Mouse (Mus musculus) liver, embryonic 14.5 days (tissue): Measurements from ENCODE around the gene Eefsec. TPM values are rescaled to one million over a fixed set of nuclear protein-coding genes. Genes with fewer than 3 reads are reported as not detected.

Experiments used
- ATAC-seq: fragments of 200-750 bp; cut with Nextera tagmentation; 2 replicates; pipeline ENCODE4 v1.8.0; 2017; ENCODE audit warnings: moderate number of reproducible peaks, mild to moderate bottlenecking, moderate library complexity; ENCODE audit not compliant: insufficient read depth
- DNase-seq, 3 experiments: peaks; one replicate each; pipeline ENCODE4 v3.0.0-alpha.2; 2012 to 2013; ENCODE audit warnings: low read depth in 3 of 3, low spot score in 3 of 3
- H3K27ac ChIP-seq: fragments of 300-500 bp; sonication (generic); 2 replicates; pipeline ENCODE4 v1.5.1; 2014; ENCODE audit warnings: moderate library complexity, mild to moderate bottlenecking, control low read depth, inconsistent platforms
- H3K27me3 ChIP-seq: fragments of 300-500 bp; sonication (generic); 2 replicates; pipeline ENCODE4 v1.6.1; 2014; ENCODE audit warnings: mild to moderate bottlenecking, low read length, moderate library complexity; ENCODE audit not compliant: control insufficient read depth, insufficient read depth
- H3K36me3 ChIP-seq: fragments of 300-500 bp; sonication (generic); replicated peaks from 2 replicates; pipeline ENCODE4 v1.6.1; 2014; ENCODE audit warnings: low read depth; ENCODE audit not compliant: control insufficient read depth, insufficient read depth
- H3K4me1 ChIP-seq, 2 experiments: fragments of 200-500 bp in 1 of 2; fragments of 300-500 bp in 1 of 2; sonication (generic) in 1 of 2; replicated peaks; 2 replicates each; pipeline ENCODE4 v1.6.1; 2012 to 2014; ENCODE audit warnings: antibody characterized with exemption in 1 of 2, inconsistent platforms in 1 of 2, low read length in 1 of 2; ENCODE audit not compliant: control insufficient read depth in 2 of 2, insufficient read depth in 2 of 2
- H3K4me2 ChIP-seq: fragments of 300-500 bp; sonication (generic); 2 replicates; pipeline ENCODE4 v1.6.1; 2014; ENCODE audit warnings: low read depth, mild to moderate bottlenecking, control low read depth, moderate library complexity
- H3K4me3 ChIP-seq, 2 experiments: fragments of 200-500 bp in 1 of 2; fragments of 300-500 bp in 1 of 2; sonication (generic) in 1 of 2; 2 replicates each; pipeline ENCODE4 v1.5.1; 2012 to 2014; ENCODE audit warnings: low read depth in 2 of 2, low read length in 2 of 2, mild to moderate bottlenecking in 2 of 2, control low read depth in 1 of 2, inconsistent platforms in 1 of 2, moderate library complexity in 1 of 2; ENCODE audit not compliant: insufficient read depth in 1 of 2
- H3K9ac ChIP-seq: fragments of 300-500 bp; sonication (generic); replicated peaks from 2 replicates; pipeline ENCODE4 v1.6.1; 2014; ENCODE audit warnings: mild to moderate bottlenecking, control low read depth, moderate library complexity
- H3K9me3 ChIP-seq: fragments of 300-500 bp; sonication (generic); 2 replicates; pipeline ENCODE4 v1.6.1; 2016; ENCODE audit warnings: low read length, mixed read lengths; ENCODE audit not compliant: control insufficient read depth
- CTCF ChIP-seq: IDR thresholded peaks from 2 replicates; pipeline ENCODE4 v1.5.1; 2016; ENCODE audit warnings: antibody characterized with exemption, low read depth, control low read depth
- EP300 ChIP-seq: IDR thresholded peaks from 2 replicates; pipeline ENCODE4 v1.6.1; 2016; ENCODE audit warnings: antibody characterized with exemption, low read depth
- WGBS: fragments of 180-500 bp; shearing (Covaris S2); extraction: QIAGEN DNeasy Blood & Tissue Kit; methylation state at CpG from one replicate; pipeline ENCODE4 v1.1.7; 2014; ENCODE audit not compliant: insufficient replicate concordance; 5-methylcytosine and 5-hydroxymethylcytosine counted together
- polyA plus RNA-seq, 2 experiments: library from polyadenylated mRNA; depleted of rRNA in 1 of 2; stranded (reverse) in 1 of 2; unstranded in 1 of 2; fragments of >200 nt; fragmentation: Nextera tagmentation in 1 of 2; extraction: Ambion mirVana in 1 of 2; gene quantifications; 2 replicates each; pipeline versions ENCODE4 v1.2.1 to v1.2.3; 2012 to 2014

The Eefsec gene
- polyA plus RNA-seq, 2 experiments: 9.7 to 14.3 TPM

DNA sequence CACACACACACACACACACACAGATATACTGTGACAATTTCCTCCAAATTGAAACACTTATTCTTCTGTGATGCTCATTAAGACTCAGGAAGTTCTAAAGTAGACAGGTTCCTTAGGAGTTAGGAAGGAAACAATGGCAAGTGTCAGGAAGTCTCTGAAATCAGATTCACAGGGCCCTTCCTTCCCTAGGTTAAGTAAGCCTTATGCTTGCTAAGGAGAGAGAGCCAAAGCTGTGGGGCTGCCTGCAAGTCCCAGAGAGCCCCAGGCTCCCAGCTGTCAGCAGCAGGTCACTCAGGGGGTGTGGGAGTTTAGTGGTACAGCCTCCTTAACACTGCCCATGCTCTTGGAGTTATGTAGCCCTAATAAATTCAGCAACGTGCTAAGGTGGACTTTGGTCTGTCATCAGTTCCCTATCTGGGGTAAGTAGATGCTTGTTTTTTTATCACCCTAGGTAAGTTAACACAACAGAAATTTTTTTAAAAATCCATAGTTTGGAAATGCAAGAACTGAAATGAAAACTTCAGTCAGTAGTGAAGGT, 82.8 kb downstream of the Eefsec start:
- 33% methylated on average over 1 of the region's 1 CpGs for WGBS
- H3K4me3 ChIP-seq: no peak overlapping the region
- no peak overlapping the region for H3K27ac ChIP-seq
- no peak for TF ChIP-seq EP300
- no peak for TF ChIP-seq CTCF
- ATAC-seq (no peak), DNase-seq (no peak)
- H3K4me1 ChIP-seq: no peaks in the 10 kb centered on the region
- no peaks in the 10 kb centered on the region for H3K36me3 ChIP-seq
- H3K9ac ChIP-seq: no peak overlapping the region
- H3K27me3 ChIP-seq: no peaks in the 10 kb centered on the region
- no peaks in the 10 kb centered on the region for H3K9me3 ChIP-seq
- H3K4me2 ChIP-seq: no peak overlapping the region

DNA sequence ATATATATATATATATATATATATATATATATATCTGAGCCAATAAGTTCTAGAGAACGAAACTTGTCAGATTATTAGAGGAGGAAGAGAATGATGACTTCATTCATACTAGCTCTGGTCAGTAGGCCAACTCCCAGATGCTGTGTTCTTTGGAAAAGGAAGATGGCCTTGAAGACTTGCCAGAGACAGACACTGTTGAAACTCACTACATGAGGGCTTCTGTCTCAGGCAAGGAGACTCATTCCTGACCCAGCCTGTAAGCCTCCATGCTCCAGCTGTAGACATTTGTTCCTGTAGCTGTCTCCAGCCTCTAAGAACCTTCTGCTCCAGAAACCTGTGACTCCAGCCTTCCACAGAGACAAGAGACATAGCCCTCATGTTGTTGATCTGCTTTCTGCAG, 85.2 kb downstream of the Eefsec start:
- Histone ChIP-seq H3K4me2 (no peak overlapping the region), H3K9ac (no peak overlapping the region), H3K4me1 (no peaks in the 10 kb centered on the region), H3K27me3 (no peaks in the 10 kb centered on the region), H3K36me3 (no peaks in the 10 kb centered on the region), H3K4me3 (no peak overlapping the region), H3K27ac (no peak overlapping the region), H3K9me3 (no peaks in the 10 kb centered on the region)
- WGBS: 72% methylated on average over 1 of the region's 1 CpGs
- TF ChIP-seq CTCF: no peak
- TF ChIP-seq EP300: no peak
- ATAC-seq: no peak
- no peak for DNase-seq

- H3K4me1 ChIP-seq: no peaks in the 10 kb centered on the region
- DNase-seq: no peak
- no peaks in the 10 kb centered on the region for H3K9me3 ChIP-seq
- ATAC-seq: no peak
- no peak overlapping the region for H3K4me3 ChIP-seq
- H3K36me3 ChIP-seq: no peaks in the 10 kb centered on the region
- no peak for TF ChIP-seq CTCF
- no peak for TF ChIP-seq EP300
- H3K27me3 ChIP-seq: no peaks in the 10 kb centered on the region
- H3K9ac ChIP-seq: no peak overlapping the region
- H3K27ac ChIP-seq: no peak overlapping the region
- no peak overlapping the region for H3K4me2 ChIP-seq
Observed at GRCm38 (mm10) chr6:88358210-88358609, 88.1 kb downstream of the Eefsec start.

- DNase-seq (no peak), ATAC-seq (no peak)
- Histone ChIP-seq H3K36me3 (no peaks in the 10 kb centered on the region), H3K27me3 (no peaks in the 10 kb centered on the region), H3K4me1 (no peaks in the 10 kb centered on the region), H3K9me3 (no peaks in the 10 kb centered on the region), H3K27ac (no peak overlapping the region), H3K4me3 (no peak overlapping the region), H3K4me2 (no peak overlapping the region), H3K9ac (no peak overlapping the region)
- WGBS: 72% methylated on average over 3 of the region's 3 CpGs
- TF ChIP-seq CTCF (no peak), EP300 (no peak)
Observed at GRCm38 (mm10) chr6:88355866-88356265, 90.5 kb downstream of the Eefsec start.

GRCm38 (mm10) chr6:88352541-88352940, 93.8 kb downstream of the Eefsec start:
- no peak for TF ChIP-seq EP300
- TF ChIP-seq CTCF: no peak
- Histone ChIP-seq H3K36me3 (no peaks in the 10 kb centered on the region), H3K4me3 (no peak overlapping the region), H3K27me3 (no peaks in the 10 kb centered on the region), H3K9ac (no peak overlapping the region), H3K4me1 (no peaks in the 10 kb centered on the region), H3K9me3 (no peaks in the 10 kb centered on the region), H3K4me2 (no peak overlapping the region), H3K27ac (no peak overlapping the region)
- WGBS: 76% methylated on average over 4 of the region's 4 CpGs
- ATAC-seq (no peak), DNase-seq (no peak)
